Mouse (Mus musculus): Measurements from ENCODE around the gene Coq10a. TPM values are rescaled to one million over a fixed set of nuclear protein-coding genes. Genes with fewer than 3 reads are reported as not detected.

Gene Coq10a
- total RNA-seq, 1 experiment: 8.2 TPM

GRCm38 (mm10) chr10:128370021-128370420, 1.2 kb upstream of the Coq10a start:
- H3K36me3 ChIP-seq (ENCODE audit: control insufficient read depth, insufficient read depth, low read length, poor library complexity, severe bottlenecking): peaks cover 3% of the 10 kb centered on the region; the same call in 1 of the 2 replicates
- H3K27ac ChIP-seq (ENCODE audit: insufficient read depth, low read depth, low read length, poor library complexity, severe bottlenecking): peak overlapping the region; percentile 36
- TF ChIP-seq HCFC1 (IDR thresholded peaks at IDR 0.05; ENCODE audit: borderline replicate concordance, insufficient read depth, low read length): no peak
- no peak for TF ChIP-seq MAFK (IDR thresholded peaks at IDR 0.05; ENCODE audit: insufficient read depth, low read depth, low read length)
- no peak for TF ChIP-seq ZNF384 (IDR thresholded peaks at IDR 0.05; ENCODE audit: low read depth, low read length)
- no peak for TF ChIP-seq ZC3H11A (IDR thresholded peaks at IDR 0.05; ENCODE audit: borderline replicate concordance, low read depth, low read length)
- TF ChIP-seq CHD2 (IDR thresholded peaks at IDR 0.05; ENCODE audit: low read depth, low read length): no peak
- H3K4me3 ChIP-seq (ENCODE audit: insufficient read depth in 1 of 2, low read depth in 1 of 2, low read length in 2 of 2, poor library complexity in 1 of 2, severe bottlenecking in 1 of 2): peak overlapping the region in 1 of 2 experiments; percentile 95; a peak in 1 of 4 replicates
- peaks cover 8 to 9% of the 10 kb centered on the region in 2 experiments for H3K4me1 ChIP-seq (ENCODE audit: control insufficient read depth in 2 of 2, insufficient read depth in 2 of 2, low read length in 2 of 2, poor library complexity in 1 of 2)
- in situ Hi-C loops (cut with MboI; ENCODE audit: low sequenced_read_pairs in 2 of 2, unreplicated experiment in 2 of 2): no loop called here
- no peak for DNase-seq (ENCODE audit: low read depth, low spot score)
- H3K9me3 ChIP-seq (ENCODE audit: control insufficient read depth, insufficient read depth, low read depth, low read length): no peaks in the 10 kb centered on the region
- no peak overlapping the region for H3K9ac ChIP-seq (ENCODE audit: insufficient read depth, low read depth, low read length, poor library complexity, severe bottlenecking)

DNA sequence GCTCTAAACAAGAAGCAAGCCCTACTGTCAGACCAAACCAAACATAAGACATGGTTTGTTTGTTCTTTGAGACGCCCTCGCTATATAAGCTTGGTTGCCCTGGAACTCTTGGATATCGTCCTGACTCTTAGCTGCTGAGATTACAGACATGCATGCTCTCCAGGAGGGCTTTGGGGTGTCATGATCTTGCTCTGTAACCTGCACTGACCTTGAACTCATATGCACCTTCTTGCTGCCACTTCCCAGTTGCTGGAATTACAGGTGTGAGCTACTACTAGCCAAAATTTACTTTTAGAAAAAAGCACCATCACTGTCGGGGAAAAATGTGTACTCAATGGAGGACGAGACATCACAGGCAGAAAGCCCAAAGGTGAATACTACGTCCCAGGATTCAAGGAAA, 802 bp upstream of the Coq10a start:
- DNase-seq (ENCODE audit: low read depth, low spot score): no peak
- H3K4me1 ChIP-seq (ENCODE audit: control insufficient read depth in 2 of 2, insufficient read depth in 2 of 2, low read length in 2 of 2, poor library complexity in 1 of 2): peaks cover 8 to 11% of the 10 kb centered on the region in 2 experiments
- peaks cover 6% of the 10 kb centered on the region; the same call in 1 of the 2 replicates for H3K36me3 ChIP-seq (ENCODE audit: control insufficient read depth, insufficient read depth, low read length, poor library complexity, severe bottlenecking)
- TF ChIP-seq ZNF384 (IDR thresholded peaks at IDR 0.05; ENCODE audit: low read depth, low read length) (no peak), MAFK (IDR thresholded peaks at IDR 0.05; ENCODE audit: insufficient read depth, low read depth, low read length) (no peak), HCFC1 (IDR thresholded peaks at IDR 0.05; ENCODE audit: borderline replicate concordance, insufficient read depth, low read length) (no peak), ZC3H11A (IDR thresholded peaks at IDR 0.05; ENCODE audit: borderline replicate concordance, low read depth, low read length) (no peak), CHD2 (IDR thresholded peaks at IDR 0.05; ENCODE audit: low read depth, low read length) (no peak)
- H3K9ac ChIP-seq (ENCODE audit: insufficient read depth, low read depth, low read length, poor library complexity, severe bottlenecking): no peak overlapping the region; the same call in 1 of the 2 replicates
- H3K9me3 ChIP-seq (ENCODE audit: control insufficient read depth, insufficient read depth, low read depth, low read length): no peaks in the 10 kb centered on the region
- in situ Hi-C loops (cut with MboI; ENCODE audit: low sequenced_read_pairs in 2 of 2, unreplicated experiment in 2 of 2): no loop called here
- peak overlapping the region; percentile 82 to 95; a peak in 2 of 4 replicates for H3K4me3 ChIP-seq (ENCODE audit: insufficient read depth in 1 of 2, low read depth in 1 of 2, low read length in 2 of 2, poor library complexity in 1 of 2, severe bottlenecking in 1 of 2)
- H3K27ac ChIP-seq (ENCODE audit: insufficient read depth, low read depth, low read length, poor library complexity, severe bottlenecking): no peak overlapping the region; the same call in 1 of the 2 replicates

- Histone ChIP-seq H3K9ac (ENCODE audit: insufficient read depth, low read depth, low read length, poor library complexity, severe bottlenecking) (peak overlapping the region; percentile 82), H3K4me1 (ENCODE audit: control insufficient read depth in 2 of 2, insufficient read depth in 2 of 2, low read length in 2 of 2, poor library complexity in 1 of 2) (peaks cover 8 to 11% of the 10 kb centered on the region in 2 experiments), H3K4me3 (ENCODE audit: insufficient read depth in 1 of 2, low read depth in 1 of 2, low read length in 2 of 2, poor library complexity in 1 of 2, severe bottlenecking in 1 of 2) (peak overlapping the region; percentile 82 to 95), H3K27ac (ENCODE audit: insufficient read depth, low read depth, low read length, poor library complexity, severe bottlenecking) (no peak overlapping the region), H3K9me3 (ENCODE audit: control insufficient read depth, insufficient read depth, low read depth, low read length) (no peaks in the 10 kb centered on the region), H3K36me3 (ENCODE audit: control insufficient read depth, insufficient read depth, low read length, poor library complexity, severe bottlenecking) (peaks cover 6% of the 10 kb centered on the region; the same call in 1 of the 2 replicates)
- in situ Hi-C loops (cut with MboI; ENCODE audit: low sequenced_read_pairs in 2 of 2, unreplicated experiment in 2 of 2): no loop called here
- no peak for TF ChIP-seq CHD2 (IDR thresholded peaks at IDR 0.05; ENCODE audit: low read depth, low read length)
- TF ChIP-seq HCFC1 (IDR thresholded peaks at IDR 0.05; ENCODE audit: borderline replicate concordance, insufficient read depth, low read length): no peak
- TF ChIP-seq ZC3H11A (IDR thresholded peaks at IDR 0.05; ENCODE audit: borderline replicate concordance, low read depth, low read length): no peak
- no peak for TF ChIP-seq MAFK (IDR thresholded peaks at IDR 0.05; ENCODE audit: insufficient read depth, low read depth, low read length)
- no peak for TF ChIP-seq ZNF384 (IDR thresholded peaks at IDR 0.05; ENCODE audit: low read depth, low read length)
- no peak for DNase-seq (ENCODE audit: low read depth, low spot score)
Measured at GRCm38 (mm10) chr10:128369218-128369543, 384 bp upstream of the Coq10a start.

GRCm38 (mm10) chr10:128367899-128368401, 847 bp downstream of the Coq10a start:
- in situ Hi-C loops (cut with MboI; ENCODE audit: low sequenced_read_pairs in 2 of 2, unreplicated experiment in 2 of 2): no loop called here
- no peak for DNase-seq (ENCODE audit: low read depth, low spot score)
- no peak overlapping the region for H3K27ac ChIP-seq (ENCODE audit: insufficient read depth, low read depth, low read length, poor library complexity, severe bottlenecking)

More at GRCm38 (mm10) chr10:128367899-128368401, 847 bp downstream of the Coq10a start:
- peak overlapping the region; percentile 82 to 95 for H3K4me3 ChIP-seq (ENCODE audit: insufficient read depth in 1 of 2, low read depth in 1 of 2, low read length in 2 of 2, poor library complexity in 1 of 2, severe bottlenecking in 1 of 2)
- peak overlapping the region; percentile 73 for H3K9ac ChIP-seq (ENCODE audit: insufficient read depth, low read depth, low read length, poor library complexity, severe bottlenecking)
- H3K36me3 ChIP-seq (ENCODE audit: control insufficient read depth, insufficient read depth, low read length, poor library complexity, severe bottlenecking): peaks cover 14% of the 10 kb centered on the region
- peaks cover 5 to 10% of the 10 kb centered on the region in 2 experiments for H3K4me1 ChIP-seq (ENCODE audit: control insufficient read depth in 2 of 2, insufficient read depth in 2 of 2, low read length in 2 of 2, poor library complexity in 1 of 2)
- TF ChIP-seq CHD2 (IDR thresholded peaks at IDR 0.05; ENCODE audit: low read depth, low read length) (no peak), ZC3H11A (IDR thresholded peaks at IDR 0.05; ENCODE audit: borderline replicate concordance, low read depth, low read length) (no peak), ZNF384 (IDR thresholded peaks at IDR 0.05; ENCODE audit: low read depth, low read length) (no peak), HCFC1 (IDR thresholded peaks at IDR 0.05; ENCODE audit: borderline replicate concordance, insufficient read depth, low read length) (no peak)
- no peaks in the 10 kb centered on the region for H3K9me3 ChIP-seq (ENCODE audit: control insufficient read depth, insufficient read depth, low read depth, low read length)
